Mouse (Mus musculus): ENCODE data around the gene Mall.

DNA sequence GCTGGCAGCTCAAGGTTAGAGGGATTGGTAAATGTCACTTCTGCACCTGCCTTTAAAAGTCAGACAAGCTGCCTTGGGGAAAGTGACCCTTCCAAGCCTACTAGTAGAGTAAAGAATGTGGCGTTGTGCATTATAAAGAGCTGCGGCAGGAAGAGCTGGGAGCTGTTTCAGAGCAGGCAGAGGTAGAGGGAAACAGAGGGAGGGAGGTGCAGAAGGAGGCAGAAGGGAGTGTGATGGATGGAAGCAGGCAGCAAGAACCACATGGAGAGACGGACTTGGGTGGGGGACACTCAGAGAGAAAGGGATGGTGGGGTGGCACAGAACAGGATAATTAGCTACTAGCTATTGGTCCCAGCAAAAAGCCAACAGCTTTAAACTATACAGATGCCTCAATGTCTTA is 21.7 kb downstream of the Mall start:
- TF ChIP-seq POLR2A (IDR thresholded peaks at IDR 0.05; ENCODE audit: insufficient read length, low read depth): no peak
- TF ChIP-seq SRF (IDR thresholded peaks at IDR 0.05; ENCODE audit: control insufficient read depth, insufficient read length, low read depth): no peak
- no peak for TF ChIP-seq MAX (IDR thresholded peaks at IDR 0.05; ENCODE audit: low read depth)
- TF ChIP-seq E2F4 (IDR thresholded peaks at IDR 0.05; ENCODE audit: insufficient read depth): no peak
- TF ChIP-seq USF1 (IDR thresholded peaks at IDR 0.05; ENCODE audit: low read depth): no peak
- no peak for TF ChIP-seq TCF12 (IDR thresholded peaks at IDR 0.05; ENCODE audit: insufficient read depth, poor library complexity, severe bottlenecking)
- no peak for TF ChIP-seq POLR2AphosphoS2 (IDR thresholded peaks at IDR 0.05; ENCODE audit: insufficient read length, low read depth)
